Mouse (Mus musculus): ENCODE results near the gene Pptc7. TPM values are rescaled to one million over a fixed set of nuclear protein-coding genes. Genes with fewer than 3 reads are reported as not detected.

Gene Pptc7
- polyA plus RNA-seq, 1 experiment = 7.2 TPM

DNA sequence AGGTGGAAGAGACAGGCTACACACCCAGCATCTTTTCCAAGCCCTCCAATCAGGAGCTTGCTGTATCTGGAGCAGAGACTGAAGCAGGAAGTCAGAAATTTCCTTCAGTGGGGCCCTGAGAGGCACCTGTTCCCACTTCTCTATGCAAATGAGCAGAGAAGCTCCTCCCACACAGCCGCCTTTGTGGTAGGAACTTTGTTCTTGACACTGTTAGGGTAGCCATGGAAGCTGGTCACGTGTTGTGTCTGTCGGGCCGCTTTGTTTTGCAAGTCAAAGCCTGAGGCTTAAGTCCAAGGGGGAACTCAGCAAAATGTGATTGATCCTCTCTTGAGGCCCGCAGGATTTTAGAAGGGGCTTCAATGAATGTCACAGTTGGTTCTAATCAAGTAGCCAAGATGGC, 9.4 kb upstream of the Pptc7 start:
- TF ChIP-seq CTCF (IDR thresholded peaks at IDR 0.05; ENCODE audit: control insufficient read depth, insufficient read depth, low read length) = no peak
- no peak for TF ChIP-seq POLR2A (IDR thresholded peaks at IDR 0.05; ENCODE audit: borderline replicate concordance, control insufficient read depth, low read depth, low read length)
- no peak overlapping the region for H3K4me3 ChIP-seq (replicated peaks; ENCODE audit: control insufficient read depth, low read depth, low read length)
- H3K4me1 ChIP-seq (ENCODE audit: control insufficient read depth, insufficient read depth, low read length) = peaks cover 4% of the 10 kb centered on the region; the same call in 1 of the 2 replicates
- H3K27ac ChIP-seq (ENCODE audit: control insufficient read depth, insufficient read depth, low read depth, low read length, poor library complexity) = peak overlapping the region; percentile 7; the same call in 1 of the 2 replicates
- 3% methylated on average over 5 of the region's 5 CpGs for WGBS

DNA sequence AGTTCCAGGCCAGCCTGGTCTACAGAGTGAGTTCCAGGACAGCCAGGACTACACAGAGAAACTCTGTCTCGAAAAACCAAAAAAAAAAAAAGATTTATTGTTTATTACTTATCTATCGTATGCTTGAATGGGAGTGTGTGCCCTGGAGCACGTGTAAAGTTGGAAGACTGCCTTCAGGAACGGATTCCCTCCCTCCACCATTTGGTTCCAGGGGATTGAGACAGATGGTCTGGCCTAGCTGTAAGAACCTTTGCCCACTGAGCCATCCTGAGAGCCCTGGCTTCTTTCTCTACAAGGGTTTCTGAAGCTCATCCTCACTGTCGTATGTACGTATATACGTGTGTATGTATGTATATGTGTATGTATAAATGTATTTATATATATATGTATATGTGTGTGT, 5.2 kb upstream of the Pptc7 start:
- H3K27ac ChIP-seq (ENCODE audit: control insufficient read depth, insufficient read depth, low read depth, low read length, poor library complexity) = no peak overlapping the region
- WGBS = 91% methylated on average over 7 of the region's 7 CpGs
- no peak overlapping the region for H3K4me3 ChIP-seq (replicated peaks; ENCODE audit: control insufficient read depth, low read depth, low read length)
- H3K4me1 ChIP-seq (ENCODE audit: control insufficient read depth, insufficient read depth, low read length) = peaks cover 10% of the 10 kb centered on the region
- TF ChIP-seq POLR2A (IDR thresholded peaks at IDR 0.05; ENCODE audit: borderline replicate concordance, control insufficient read depth, low read depth, low read length) (no peak), CTCF (IDR thresholded peaks at IDR 0.05; ENCODE audit: control insufficient read depth, insufficient read depth, low read length) (no peak)

DNA sequence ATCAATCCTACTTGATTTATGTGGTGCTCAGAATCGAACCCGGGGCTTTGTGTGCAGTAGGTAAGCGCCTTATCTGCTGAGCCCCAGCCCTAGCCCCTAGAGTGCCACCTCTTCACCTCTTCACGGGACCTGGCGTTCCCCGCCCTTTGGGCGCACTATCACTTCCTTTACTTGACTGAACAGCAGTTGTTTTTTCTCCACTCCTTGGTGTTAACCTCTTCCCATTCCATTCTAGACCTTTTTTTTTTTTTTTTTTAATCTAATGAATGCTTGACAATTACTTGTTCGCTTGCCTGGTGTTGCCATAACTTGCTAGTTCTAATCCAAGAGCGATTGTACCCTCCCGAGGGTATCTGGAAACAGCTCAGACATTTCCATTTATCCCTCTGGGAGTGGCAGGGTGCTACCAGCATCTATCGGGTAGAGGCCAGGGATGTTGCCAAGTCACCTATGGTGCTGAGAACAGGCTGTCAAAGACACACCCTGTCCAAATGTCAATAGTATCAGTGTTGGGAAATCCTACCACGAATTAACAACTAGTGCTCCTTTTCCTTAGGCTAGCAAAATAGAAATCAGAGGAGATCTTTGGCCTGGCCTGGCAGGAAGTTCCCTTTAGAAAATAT, 4.3 kb upstream of the Pptc7 start:
- no peak overlapping the region for H3K27ac ChIP-seq (ENCODE audit: control insufficient read depth, insufficient read depth, low read depth, low read length, poor library complexity)
- TF ChIP-seq CTCF (IDR thresholded peaks at IDR 0.05; ENCODE audit: control insufficient read depth, insufficient read depth, low read length) (no peak), POLR2A (IDR thresholded peaks at IDR 0.05; ENCODE audit: borderline replicate concordance, control insufficient read depth, low read depth, low read length) (no peak)
- peaks cover 10% of the 10 kb centered on the region for H3K4me1 ChIP-seq (ENCODE audit: control insufficient read depth, insufficient read depth, low read length)
- WGBS = 62% methylated on average over 12 of the region's 12 CpGs
- no peak overlapping the region for H3K4me3 ChIP-seq (replicated peaks; ENCODE audit: control insufficient read depth, low read depth, low read length)

DNA sequence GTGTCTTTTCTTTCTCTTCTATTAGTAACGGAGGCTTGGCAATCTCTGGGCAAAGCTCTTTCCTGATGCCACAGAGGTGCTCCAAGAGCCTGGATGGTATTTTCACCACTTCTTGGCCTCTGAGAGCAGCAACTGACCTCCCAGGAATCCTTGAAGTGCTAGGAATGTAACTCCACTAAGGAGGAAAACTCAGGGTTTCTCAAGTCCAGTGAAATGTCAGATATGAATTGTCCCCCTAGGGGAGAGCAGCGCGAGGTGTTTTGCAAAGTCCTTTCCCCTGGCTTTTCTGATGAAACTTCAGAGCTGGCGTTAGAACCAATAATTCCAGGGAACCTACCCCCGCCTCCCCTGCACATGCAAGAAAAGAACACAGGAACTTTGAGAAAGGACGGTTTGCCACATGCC, 3.7 kb upstream of the Pptc7 start:
- TF ChIP-seq CTCF (IDR thresholded peaks at IDR 0.05; ENCODE audit: control insufficient read depth, insufficient read depth, low read length) (no peak), POLR2A (IDR thresholded peaks at IDR 0.05; ENCODE audit: borderline replicate concordance, control insufficient read depth, low read depth, low read length) (no peak)
- Histone ChIP-seq H3K4me3 (replicated peaks; ENCODE audit: control insufficient read depth, low read depth, low read length) (no peak overlapping the region), H3K4me1 (ENCODE audit: control insufficient read depth, insufficient read depth, low read length) (peaks cover 6% of the 10 kb centered on the region), H3K27ac (ENCODE audit: control insufficient read depth, insufficient read depth, low read depth, low read length, poor library complexity) (no peak overlapping the region)
- 33% methylated on average over 6 of the region's 6 CpGs for whole genome bisulfite sequencing

DNA sequence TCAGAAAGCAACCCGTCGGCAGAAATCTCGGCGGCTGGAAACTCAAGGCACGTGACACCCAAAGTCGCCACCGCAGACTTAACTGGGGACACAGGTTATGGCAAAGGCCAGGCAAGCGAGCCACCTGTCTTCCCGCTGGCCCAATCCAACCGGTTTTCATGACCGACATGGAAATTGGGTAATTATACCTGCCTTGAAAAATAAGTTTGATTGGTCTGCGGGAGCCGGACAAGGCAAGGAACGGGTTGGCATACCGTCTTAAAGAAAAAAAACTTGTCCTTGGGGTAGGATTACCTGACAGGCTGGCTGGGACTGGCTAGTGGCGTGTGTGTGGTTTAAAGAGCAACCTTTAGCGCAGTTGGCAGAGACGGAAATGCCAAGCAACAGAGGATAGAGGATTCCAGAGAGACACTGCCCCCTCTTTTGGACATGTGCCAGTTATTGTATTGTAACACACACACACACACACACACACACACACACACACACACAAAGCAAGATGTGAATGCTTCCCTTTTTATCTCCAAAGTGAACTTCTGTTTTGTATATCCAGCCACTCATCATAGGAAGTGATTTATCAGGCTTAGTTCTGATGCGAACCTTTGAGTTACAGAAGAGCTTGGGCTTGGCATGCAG, 3.2 kb upstream of the Pptc7 start:
- peaks cover 6% of the 10 kb centered on the region for H3K4me1 ChIP-seq (ENCODE audit: control insufficient read depth, insufficient read depth, low read length)
- 38% methylated on average over 19 of the region's 19 CpGs for WGBS
- no peak overlapping the region for H3K27ac ChIP-seq (ENCODE audit: control insufficient read depth, insufficient read depth, low read depth, low read length, poor library complexity)
- H3K4me3 ChIP-seq (replicated peaks; ENCODE audit: control insufficient read depth, low read depth, low read length) = no peak overlapping the region
- no peak for TF ChIP-seq POLR2A (IDR thresholded peaks at IDR 0.05; ENCODE audit: borderline replicate concordance, control insufficient read depth, low read depth, low read length)
- TF ChIP-seq CTCF (IDR thresholded peaks at IDR 0.05; ENCODE audit: control insufficient read depth, insufficient read depth, low read length) = no peak

DNA sequence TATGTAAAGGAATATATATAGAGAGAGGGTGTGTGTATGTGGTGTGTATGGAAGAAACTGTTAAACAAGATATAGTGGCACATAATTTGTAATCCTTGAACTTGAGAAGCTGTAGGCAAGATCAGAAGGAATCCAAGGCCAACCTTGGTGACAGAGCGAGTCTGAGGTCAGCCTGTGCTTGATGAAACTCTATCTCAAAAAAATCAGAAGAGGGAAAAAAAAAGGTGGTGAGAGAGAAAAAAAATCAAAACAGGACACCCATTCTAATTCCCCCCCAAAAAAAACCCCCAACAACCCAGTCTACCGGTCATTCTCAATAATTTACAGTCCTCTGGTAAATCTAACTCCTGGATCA, 360 bp upstream of the Pptc7 start:
- TF ChIP-seq POLR2A (IDR thresholded peaks at IDR 0.05; ENCODE audit: borderline replicate concordance, control insufficient read depth, low read depth, low read length) = no peak
- no peak for TF ChIP-seq CTCF (IDR thresholded peaks at IDR 0.05; ENCODE audit: control insufficient read depth, insufficient read depth, low read length)
- 9% methylated on average over 2 of the region's 2 CpGs for WGBS
- Histone ChIP-seq H3K27ac (ENCODE audit: control insufficient read depth, insufficient read depth, low read depth, low read length, poor library complexity) (no peak overlapping the region), H3K4me3 (replicated peaks; ENCODE audit: control insufficient read depth, low read depth, low read length) (no peak overlapping the region), H3K4me1 (ENCODE audit: control insufficient read depth, insufficient read depth, low read length) (peaks cover 8% of the 10 kb centered on the region)

DNA sequence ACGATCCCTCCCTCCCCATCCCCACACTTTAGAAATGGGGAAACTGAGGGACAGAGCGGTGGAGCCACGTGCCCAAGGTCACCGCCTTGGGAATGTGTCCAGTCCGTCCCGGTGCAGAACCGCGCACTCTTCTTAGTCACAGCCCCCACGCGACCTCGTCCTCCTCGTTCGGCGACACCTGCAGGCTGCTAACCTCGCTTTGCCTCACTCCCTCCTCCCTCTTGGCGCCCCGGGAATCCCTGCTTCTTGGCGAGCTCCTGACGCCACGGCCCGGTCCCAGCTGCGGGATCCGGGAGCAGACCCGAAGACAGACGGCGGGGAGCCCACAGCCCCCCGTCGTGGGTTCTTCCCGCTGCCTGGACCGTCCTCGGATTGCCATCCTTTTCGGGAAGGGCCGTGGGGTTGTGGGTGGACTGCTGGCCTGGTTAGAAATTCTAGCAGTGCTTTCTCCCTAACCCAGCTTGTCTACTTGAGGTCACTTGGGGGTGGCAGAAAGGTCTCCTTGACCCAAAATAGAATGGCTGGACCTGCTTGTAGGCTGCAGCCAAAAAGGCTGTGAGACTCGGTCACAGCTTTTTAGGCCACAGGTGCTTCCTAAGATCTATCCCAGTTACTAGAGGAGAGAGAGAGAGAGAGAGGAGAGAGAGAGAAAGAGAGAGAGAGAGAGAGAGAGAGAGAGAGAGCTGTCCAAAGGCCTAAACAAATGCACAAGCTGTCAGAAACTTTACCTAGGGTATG, 1.0 kb downstream of the Pptc7 start:
- under 1% methylated on average over 34 of the region's 34 CpGs for WGBS
- H3K4me3 ChIP-seq (replicated peaks; ENCODE audit: control insufficient read depth, low read depth, low read length) = peak overlapping the region; percentile 89
- TF ChIP-seq POLR2A (IDR thresholded peaks at IDR 0.05; ENCODE audit: borderline replicate concordance, control insufficient read depth, low read depth, low read length) (no peak), CTCF (IDR thresholded peaks at IDR 0.05; ENCODE audit: control insufficient read depth, insufficient read depth, low read length) (no peak; the same call in 1 of the 2 replicates)
- H3K27ac ChIP-seq (ENCODE audit: control insufficient read depth, insufficient read depth, low read depth, low read length, poor library complexity) = peak overlapping the region; percentile 70
- peaks cover 7% of the 10 kb centered on the region for H3K4me1 ChIP-seq (ENCODE audit: control insufficient read depth, insufficient read depth, low read length)

DNA sequence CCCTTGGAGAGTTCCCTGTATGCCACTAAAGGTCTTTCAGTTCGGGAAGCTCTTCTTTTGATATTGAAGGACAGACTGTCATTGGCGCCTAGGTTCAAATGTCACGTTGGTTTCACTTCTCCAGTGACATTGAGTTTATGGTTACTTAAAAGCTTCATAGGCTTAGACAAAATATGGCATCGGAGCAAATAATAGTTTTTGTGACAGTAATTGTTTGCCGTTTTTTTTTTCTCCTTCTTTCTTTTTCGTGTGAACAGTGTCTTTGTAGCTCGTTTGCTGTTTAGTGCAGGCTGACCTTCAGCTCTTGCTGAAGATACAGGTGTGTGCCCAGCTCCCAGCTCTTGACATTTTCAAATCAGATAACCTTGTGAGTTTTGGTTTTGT, 1.6 kb downstream of the Pptc7 start:
- TF ChIP-seq POLR2A (IDR thresholded peaks at IDR 0.05; ENCODE audit: borderline replicate concordance, control insufficient read depth, low read depth, low read length) = no peak
- TF ChIP-seq CTCF (IDR thresholded peaks at IDR 0.05; ENCODE audit: control insufficient read depth, insufficient read depth, low read length) = no peak
- Histone ChIP-seq H3K4me1 (ENCODE audit: control insufficient read depth, insufficient read depth, low read length) (peaks cover 7% of the 10 kb centered on the region; the same call in 1 of the 2 replicates), H3K27ac (ENCODE audit: control insufficient read depth, insufficient read depth, low read depth, low read length, poor library complexity) (no peak overlapping the region), H3K4me3 (replicated peaks; ENCODE audit: control insufficient read depth, low read depth, low read length) (no peak overlapping the region)
- 28% methylated on average over 7 of the region's 7 CpGs for WGBS
